Mouse (Mus musculus) bone marrow, adult 2 months (tissue): ENCODE measurements at regions not wholly inside any gene's neighbourhood (a gene's known extent, or its start where the extent isn't known, plus 50 kb on each side); places are given as distances from the start of the nearest gene placed in this dataset.

Experiments
- CTCF ChIP-seq: fragments of 200-500 bp; IDR thresholded peaks from 2 replicates; pipeline ENCODE4 v1.5.1; 2011; ENCODE audit warnings: low read length, control low read depth; ENCODE audit not compliant: control insufficient read depth, insufficient read depth
- POLR2A ChIP-seq: fragments of 200-500 bp; IDR thresholded peaks from 2 replicates; pipeline ENCODE4 v1.6.1; 2011; ENCODE audit warnings: low read depth, mild to moderate bottlenecking, control low read depth, low read length, borderline replicate concordance; ENCODE audit not compliant: control insufficient read depth

DNA sequence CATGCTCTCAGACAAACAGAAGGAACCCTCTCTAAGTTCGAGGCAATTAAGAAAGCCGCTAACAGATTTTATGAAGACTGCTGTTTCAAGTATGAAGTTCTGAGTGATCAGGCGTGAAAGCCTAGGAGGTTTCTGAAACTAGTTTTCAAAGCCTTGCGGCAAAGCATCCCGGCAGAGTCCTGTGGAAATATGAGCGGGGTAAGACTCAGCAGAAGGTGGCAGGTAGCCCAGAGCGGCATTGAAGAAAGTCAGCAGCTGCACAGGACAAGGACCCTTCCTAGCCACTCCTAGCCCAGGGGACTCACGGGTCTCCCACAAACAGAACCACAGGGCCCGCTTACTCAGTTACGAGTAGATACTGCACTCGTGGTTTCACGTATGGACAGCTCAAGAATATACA lies 54.8 kb upstream of the Zfp280d start:
- TF ChIP-seq POLR2A = no peak
- TF ChIP-seq CTCF = no peak
